Mouse (Mus musculus) brain, embryonic 14.5 days (tissue): Measurements from ENCODE around the gene Casp7. TPM values are rescaled to one million over a fixed set of nuclear protein-coding genes. Genes with fewer than 3 reads are reported as not detected.
A peak's percentile ranks its signal among the peaks of the same experiment; 100 is the strongest.
"Not testable (repeated sequence)": the region's sequence is repeated elsewhere in the genome, so short reads cannot be mapped to it uniquely, and the experiment has no call there.

ENCODE experiments used
- DNase-seq: peaks from one replicate; pipeline ENCODE4 v3.0.0-alpha.2; 2011; ENCODE audit warnings: low read depth
- CTCF ChIP-seq: fragments of 200-500 bp; IDR thresholded peaks from 2 replicates; pipeline ENCODE4 v1.5.1; 2012; ENCODE audit warnings: inconsistent platforms, mild to moderate bottlenecking, moderate library complexity, borderline replicate concordance; ENCODE audit not compliant: insufficient read depth, insufficient read length; ENCODE audit errors: extremely low read depth
- POLR2A ChIP-seq: fragments of 200-500 bp; IDR thresholded peaks from 2 replicates; pipeline ENCODE4 v1.6.1; 2012; ENCODE audit warnings: mild to moderate bottlenecking, inconsistent platforms, borderline replicate concordance; ENCODE audit not compliant: poor library complexity, insufficient read depth, insufficient read length, severe bottlenecking; ENCODE audit errors: extremely low read depth
- polyA plus RNA-seq: library from polyadenylated mRNA; depleted of rRNA; stranded (reverse); fragments of >200 nt; gene quantifications from 2 replicates; pipeline ENCODE4 v1.2.3, GENCODE M21; 2012; rRNA removed

Gene Casp7
- polyA plus RNA-seq, result 9.7 and 12.4 TPM in 2 replicates

DNA sequence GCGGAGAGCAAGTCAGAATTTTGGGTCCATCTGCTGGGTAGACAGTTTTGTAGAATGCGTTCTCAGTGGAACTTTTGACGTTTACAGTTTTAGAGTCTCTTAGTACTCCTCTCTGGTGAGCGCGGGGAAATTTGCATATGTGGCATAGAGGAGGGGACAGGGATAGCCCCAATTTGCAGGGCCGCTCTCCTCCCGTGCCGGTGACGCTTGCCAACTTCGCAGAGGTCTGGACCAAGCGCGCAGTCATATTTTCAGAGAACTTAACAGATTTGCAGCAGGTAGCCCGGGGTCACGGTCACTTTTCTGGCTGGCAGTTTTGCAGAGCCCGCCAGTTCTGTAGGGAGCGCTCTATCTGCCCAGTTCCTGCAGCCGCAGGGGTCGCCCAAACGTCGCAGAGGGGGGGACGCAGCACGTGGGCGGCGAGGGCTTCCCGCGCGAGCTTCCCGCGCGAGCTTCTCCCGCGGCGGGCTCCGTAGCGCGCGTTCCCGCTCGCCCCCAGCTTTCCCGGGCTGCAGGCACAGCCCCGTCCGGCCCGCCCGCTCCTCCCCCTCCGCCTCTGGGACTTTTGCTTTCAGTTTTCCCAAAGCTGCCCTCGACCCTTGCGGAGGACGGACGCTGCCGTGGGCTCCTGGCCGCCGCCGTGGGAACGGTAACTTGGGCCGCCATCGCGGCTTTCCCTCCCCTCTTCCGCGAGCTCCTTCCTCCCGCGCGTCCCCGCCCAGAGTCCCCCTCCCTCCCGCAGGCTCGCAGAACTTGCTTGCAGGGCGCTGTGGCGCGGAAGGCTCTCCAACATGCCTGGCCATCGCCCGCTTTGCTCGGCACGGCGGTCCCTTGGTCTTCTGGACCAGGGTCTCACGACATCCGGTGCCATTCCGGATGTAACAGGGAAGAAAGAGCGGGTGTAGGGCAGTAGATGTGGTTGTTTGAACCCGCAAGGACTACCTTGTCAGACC is at the start of gene Casp7:
Gene Casp7, plus strand, starts transcription at position 461 of the 953 bp plus-strand sequence.
- DNase-seq, result peak; percentile 80
- no peak for TF ChIP-seq POLR2A
- TF ChIP-seq CTCF, result no peak

DNA sequence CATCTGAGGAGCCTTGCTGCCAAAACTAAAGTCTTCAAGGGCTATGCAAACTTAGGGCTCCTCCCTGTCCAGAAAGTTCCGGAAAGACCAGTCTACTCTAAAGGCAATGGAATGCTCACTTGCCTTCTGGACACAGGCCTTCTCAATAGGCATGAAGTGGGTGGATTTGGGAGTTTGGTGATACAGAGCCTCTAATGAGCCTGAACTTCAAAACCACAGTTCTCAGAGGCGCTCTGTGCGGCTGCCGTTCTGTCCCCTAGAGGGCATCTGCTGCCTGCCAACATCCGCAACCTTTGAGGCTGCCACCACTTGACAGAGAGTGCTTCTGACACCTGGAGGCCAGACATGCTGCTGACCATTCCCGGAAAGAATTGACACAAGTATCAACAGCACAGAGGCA is 47.6 kb upstream of the Casp7 start:
- DNase-seq, result peak; percentile 46

GRCm38 (mm10) chr19:56353689-56354088 is 43.2 kb upstream of the Casp7 start:
- no peak for DNase-seq
- TF ChIP-seq POLR2A (no peak), CTCF (no peak)

More for the DNA sequence above, 47.6 kb upstream of the Casp7 start:
- TF ChIP-seq CTCF (peak; percentile 48), POLR2A (no peak)

DNA sequence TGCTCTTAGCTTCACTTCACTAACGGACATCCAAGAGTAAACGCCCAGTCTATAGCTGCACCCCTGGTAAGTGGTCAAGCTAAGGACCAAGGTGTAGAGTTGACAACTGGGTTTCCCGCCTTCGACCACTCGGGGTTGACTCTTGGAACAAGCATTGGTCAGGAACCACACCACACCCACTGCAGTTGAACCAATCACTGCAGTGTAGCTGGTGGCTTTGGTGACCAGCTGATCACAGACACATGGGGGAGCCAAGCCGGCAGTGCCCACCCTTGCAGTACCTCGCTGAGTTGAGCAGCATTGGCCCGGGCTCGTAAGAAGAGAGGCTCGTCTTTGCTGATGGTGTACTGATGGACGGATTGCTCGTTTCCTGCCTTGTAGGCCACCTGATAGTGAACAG is 41.7 kb upstream of the Casp7 start:
- TF ChIP-seq CTCF, result no peak
- DNase-seq, result no peak

DNA sequence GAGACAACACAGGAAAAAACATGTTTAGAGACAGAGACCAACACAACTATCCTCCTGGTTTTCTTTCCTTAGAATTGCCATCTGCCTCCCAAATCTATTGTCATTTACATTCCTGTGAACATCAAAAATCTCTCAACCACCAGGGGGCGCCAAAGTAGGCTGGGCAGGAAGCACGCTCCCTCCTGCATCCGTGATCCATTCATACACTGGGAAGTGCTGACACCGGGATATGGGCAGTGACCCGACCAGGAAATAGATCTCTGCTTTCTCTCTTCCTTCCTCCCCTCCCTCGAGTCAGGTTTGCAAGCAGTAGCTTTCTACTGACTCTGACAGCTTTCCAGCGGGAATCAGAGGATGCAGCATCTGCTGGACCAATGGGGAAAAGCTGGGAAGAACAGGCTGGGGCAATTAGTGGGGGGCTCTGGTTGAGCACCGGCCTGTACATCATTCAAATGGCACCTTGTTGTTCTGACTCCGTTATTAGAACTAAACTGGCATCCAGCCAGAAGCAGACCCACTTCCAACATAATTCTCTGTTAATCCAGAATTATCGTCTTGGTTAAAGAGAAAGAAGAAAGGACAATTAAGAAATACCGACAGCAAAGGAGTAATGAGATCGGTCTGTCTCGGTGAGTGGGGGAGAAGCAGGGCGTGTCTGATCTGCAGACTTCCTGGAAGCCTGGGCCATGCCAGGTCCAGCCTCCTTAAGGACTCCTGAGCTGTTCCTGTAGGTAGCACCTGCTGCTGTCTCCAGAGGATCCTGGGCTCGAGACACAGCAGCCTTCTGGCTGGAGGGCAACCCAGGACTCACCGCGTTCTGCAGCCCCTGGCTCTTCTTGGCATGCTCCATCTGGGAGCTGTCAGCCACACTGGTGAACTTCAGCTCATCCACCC is 40.2 kb upstream of the Casp7 start:
- TF ChIP-seq POLR2A (no peak), CTCF (peak; percentile 70)
- DNase-seq, result peak; percentile 66

DNA sequence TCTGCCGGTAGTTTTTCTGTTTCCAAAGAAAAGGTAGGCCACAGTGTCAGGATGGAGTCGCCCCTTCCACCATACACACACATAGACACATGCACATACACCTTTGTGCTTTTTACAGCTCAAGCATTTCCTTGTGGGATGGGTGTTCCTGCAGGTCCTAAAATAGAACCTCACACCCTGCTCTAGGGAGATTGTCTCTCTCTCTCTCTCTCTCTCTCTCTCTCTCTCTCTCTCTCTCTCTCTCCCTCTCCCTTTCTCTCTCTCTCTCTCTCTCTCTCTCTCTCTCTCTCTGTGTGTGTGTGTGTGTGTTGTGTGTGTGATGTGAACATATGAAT is 39.6 kb upstream of the Casp7 start:
- DNase-seq, result not testable (repeated sequence)

- DNase-seq, result no peak
- TF ChIP-seq CTCF (no peak), POLR2A (no peak)
These were observed 38.0 kb upstream of the Casp7 start for GRCm38 (mm10) chr19:56358890-56359289.

GRCm38 (mm10) chr19:56363721-56364460 is 33.0 kb upstream of the Casp7 start:
- TF ChIP-seq POLR2A (no peak), CTCF (no peak)
- no peak for DNase-seq

DNA sequence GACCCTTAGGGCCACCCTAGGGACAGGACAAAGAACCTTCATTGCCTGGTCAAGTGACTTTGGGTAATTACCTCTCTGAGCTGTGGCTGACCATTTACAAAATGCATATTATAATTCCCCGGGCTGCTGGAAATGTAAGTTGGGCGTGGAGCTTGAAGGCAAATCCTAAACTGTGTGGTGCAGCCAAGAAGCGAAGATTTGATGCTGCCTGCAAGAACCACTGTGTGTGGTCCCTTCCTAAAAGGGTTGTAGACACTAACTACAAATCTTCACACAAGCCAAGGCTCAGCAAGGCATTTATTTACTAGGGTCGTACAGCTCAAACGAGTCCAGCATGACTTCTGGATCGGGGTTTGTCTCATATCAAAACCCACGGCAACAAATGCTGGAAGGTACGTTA is 32.4 kb upstream of the Casp7 start:
- DNase-seq, result no peak
- no peak for TF ChIP-seq CTCF
- no peak for TF ChIP-seq POLR2A

GRCm38 (mm10) chr19:56366168-56366567 is 30.8 kb upstream of the Casp7 start:
- no peak for TF ChIP-seq POLR2A
- TF ChIP-seq CTCF, result no peak
- no peak for DNase-seq

GRCm38 (mm10) chr19:56366625-56367024 is 30.3 kb upstream of the Casp7 start:
- DNase-seq, result no peak
- TF ChIP-seq CTCF (no peak), POLR2A (no peak)
